Mouse (Mus musculus): ENCODE measurements around the gene Dppa2. TPM values are rescaled to one million over a fixed set of nuclear protein-coding genes. Genes with fewer than 3 reads are reported as not detected.

The Dppa2 gene
- polyA plus RNA-seq (2012; rRNA removed): not detected in 2 replicates

GRCm38 (mm10) chr16:48303509-48303908 is at the start of gene Dppa2:
TSS of gene Dppa2 (plus strand) at chr16:48303908.
- Histone ChIP-seq H3K36me3 (ENCODE audit: control insufficient read depth, insufficient read depth, low read length) (no peaks in the 10 kb centered on the region), H3K4me3 (ENCODE audit: insufficient read depth, low read depth, low read length) (no peak within 1 kb of the TSS), H3K27ac (ENCODE audit: insufficient read depth, low read depth, low read length) (no peak within 1 kb of the TSS; the same call in 1 of the 2 replicates), H3K4me1 (ENCODE audit: control insufficient read depth, insufficient read depth, low read length) (no peaks in the 10 kb centered on the region), H3K27me3 (replicated peaks; ENCODE audit: control insufficient read depth, insufficient read depth, low read length) (no peaks in the 10 kb centered on the region)
- DNase-seq: no peak
- 75% methylated on average over 7 of the region's 7 CpGs for WGBS
- no peak for TF ChIP-seq CTCF (conservative IDR thresholded peaks at IDR 0.05; ENCODE audit: insufficient read depth, insufficient read length, low read depth, low read length)
- TF ChIP-seq POLR2A (IDR thresholded peaks at IDR 0.05; ENCODE audit: low read depth, low read length): no peak

- TF ChIP-seq CTCF (conservative IDR thresholded peaks at IDR 0.05; ENCODE audit: insufficient read depth, insufficient read length, low read depth, low read length): no peak
- TF ChIP-seq POLR2A (IDR thresholded peaks at IDR 0.05; ENCODE audit: low read depth, low read length): no peak
- WGBS: 92% methylated on average over 5 of the region's 5 CpGs
These were observed 49.1 kb upstream of the Dppa2 start for GRCm38 (mm10) chr16:48254584-48254983.

GRCm38 (mm10) chr16:48259519-48259918 is 44.2 kb upstream of the Dppa2 start:
- H3K27me3 ChIP-seq (replicated peaks; ENCODE audit: control insufficient read depth, insufficient read depth, low read length): no peaks in the 10 kb centered on the region
- TF ChIP-seq POLR2A (IDR thresholded peaks at IDR 0.05; ENCODE audit: low read depth, low read length) (no peak), CTCF (conservative IDR thresholded peaks at IDR 0.05; ENCODE audit: insufficient read depth, insufficient read length, low read depth, low read length) (no peak)
- no peak overlapping the region for H3K4me3 ChIP-seq (ENCODE audit: insufficient read depth, low read depth, low read length)
- no peak overlapping the region for H3K27ac ChIP-seq (ENCODE audit: insufficient read depth, low read depth, low read length)
- WGBS: 86% methylated on average over 4 of the region's 4 CpGs
- no peaks in the 10 kb centered on the region for H3K36me3 ChIP-seq (ENCODE audit: control insufficient read depth, insufficient read depth, low read length)
- no peak for DNase-seq
- H3K4me1 ChIP-seq (ENCODE audit: control insufficient read depth, insufficient read depth, low read length): no peaks in the 10 kb centered on the region

More at GRCm38 (mm10) chr16:48254584-48254983, 49.1 kb upstream of the Dppa2 start:
- Histone ChIP-seq H3K4me3 (ENCODE audit: insufficient read depth, low read depth, low read length) (no peak overlapping the region), H3K36me3 (ENCODE audit: control insufficient read depth, insufficient read depth, low read length) (no peaks in the 10 kb centered on the region), H3K4me1 (ENCODE audit: control insufficient read depth, insufficient read depth, low read length) (no peaks in the 10 kb centered on the region), H3K27ac (ENCODE audit: insufficient read depth, low read depth, low read length) (no peak overlapping the region), H3K27me3 (replicated peaks; ENCODE audit: control insufficient read depth, insufficient read depth, low read length) (no peaks in the 10 kb centered on the region)
- no peak for DNase-seq

- no peak for DNase-seq
- WGBS: 92% methylated on average over 1 of the region's 1 CpGs
- TF ChIP-seq CTCF (conservative IDR thresholded peaks at IDR 0.05; ENCODE audit: insufficient read depth, insufficient read length, low read depth, low read length) (no peak), POLR2A (IDR thresholded peaks at IDR 0.05; ENCODE audit: low read depth, low read length) (no peak)
- Histone ChIP-seq H3K27me3 (replicated peaks; ENCODE audit: control insufficient read depth, insufficient read depth, low read length) (no peaks in the 10 kb centered on the region), H3K4me1 (ENCODE audit: control insufficient read depth, insufficient read depth, low read length) (no peaks in the 10 kb centered on the region), H3K36me3 (ENCODE audit: control insufficient read depth, insufficient read depth, low read length) (no peaks in the 10 kb centered on the region), H3K4me3 (ENCODE audit: insufficient read depth, low read depth, low read length) (no peak overlapping the region), H3K27ac (ENCODE audit: insufficient read depth, low read depth, low read length) (no peak overlapping the region)
These were observed 40.8 kb upstream of the Dppa2 start for GRCm38 (mm10) chr16:48262901-48263300.

- 81% methylated on average over 4 of the region's 4 CpGs for WGBS
- no peak overlapping the region for H3K4me3 ChIP-seq (ENCODE audit: insufficient read depth, low read depth, low read length)
- H3K4me1 ChIP-seq (ENCODE audit: control insufficient read depth, insufficient read depth, low read length): no peaks in the 10 kb centered on the region
- H3K27ac ChIP-seq (ENCODE audit: insufficient read depth, low read depth, low read length): no peak overlapping the region
- TF ChIP-seq POLR2A (IDR thresholded peaks at IDR 0.05; ENCODE audit: low read depth, low read length) (no peak), CTCF (conservative IDR thresholded peaks at IDR 0.05; ENCODE audit: insufficient read depth, insufficient read length, low read depth, low read length) (no peak)
- H3K36me3 ChIP-seq (ENCODE audit: control insufficient read depth, insufficient read depth, low read length): no peaks in the 10 kb centered on the region
- no peak for DNase-seq
- no peaks in the 10 kb centered on the region for H3K27me3 ChIP-seq (replicated peaks; ENCODE audit: control insufficient read depth, insufficient read depth, low read length)
These were observed 37.9 kb upstream of the Dppa2 start for GRCm38 (mm10) chr16:48265856-48266255.

- Histone ChIP-seq H3K36me3 (ENCODE audit: control insufficient read depth, insufficient read depth, low read length) (no peaks in the 10 kb centered on the region), H3K27me3 (replicated peaks; ENCODE audit: control insufficient read depth, insufficient read depth, low read length) (no peaks in the 10 kb centered on the region), H3K27ac (ENCODE audit: insufficient read depth, low read depth, low read length) (no peak overlapping the region), H3K4me3 (ENCODE audit: insufficient read depth, low read depth, low read length) (no peak overlapping the region), H3K4me1 (ENCODE audit: control insufficient read depth, insufficient read depth, low read length) (no peaks in the 10 kb centered on the region)
- WGBS: 88% methylated on average over 4 of the region's 4 CpGs
- no peak for TF ChIP-seq POLR2A (IDR thresholded peaks at IDR 0.05; ENCODE audit: low read depth, low read length)
- no peak for TF ChIP-seq CTCF (conservative IDR thresholded peaks at IDR 0.05; ENCODE audit: insufficient read depth, insufficient read length, low read depth, low read length)
- no peak for DNase-seq
These were observed 26.8 kb upstream of the Dppa2 start for GRCm38 (mm10) chr16:48276940-48277339.

GRCm38 (mm10) chr16:48280883-48281282 is 22.8 kb upstream of the Dppa2 start:
- Histone ChIP-seq H3K27ac (ENCODE audit: insufficient read depth, low read depth, low read length) (no peak overlapping the region), H3K27me3 (replicated peaks; ENCODE audit: control insufficient read depth, insufficient read depth, low read length) (no peaks in the 10 kb centered on the region), H3K36me3 (ENCODE audit: control insufficient read depth, insufficient read depth, low read length) (no peaks in the 10 kb centered on the region), H3K4me3 (ENCODE audit: insufficient read depth, low read depth, low read length) (no peak overlapping the region), H3K4me1 (ENCODE audit: control insufficient read depth, insufficient read depth, low read length) (no peaks in the 10 kb centered on the region)
- TF ChIP-seq CTCF (conservative IDR thresholded peaks at IDR 0.05; ENCODE audit: insufficient read depth, insufficient read length, low read depth, low read length) (no peak), POLR2A (IDR thresholded peaks at IDR 0.05; ENCODE audit: low read depth, low read length) (no peak)
- WGBS: 93% methylated on average over 4 of the region's 4 CpGs
- DNase-seq: no peak
